Mouse (Mus musculus) MEL (cell line): Measurements from ENCODE around the gene Nedd8. TPM values are rescaled to one million over a fixed set of nuclear protein-coding genes. Genes with fewer than 3 reads are reported as not detected.
A peak's percentile ranks its signal among the peaks of the same experiment; 100 is the strongest.

Experiments
- DNase-seq: peaks from one replicate; pipeline ENCODE4 v3.0.0; 2011; ENCODE audit warnings: low read depth, low spot score
- H3K27ac ChIP-seq: 2 replicates; pipeline ENCODE4 v1.5.1; 2012; ENCODE audit warnings: low read depth, mild to moderate bottlenecking, control low read depth, low read length, moderate library complexity; ENCODE audit not compliant: control insufficient read depth
- H3K27me3 ChIP-seq, 2 experiments: fragments of 150-350 bp in 1 of 2; sonication (generic) in 1 of 2; 2 replicates each; pipeline ENCODE4 v1.6.1; 2012; ENCODE audit warnings: low read length in 2 of 2, mild to moderate bottlenecking in 2 of 2, improper control_type of control experiment in 1 of 2, moderate library complexity in 1 of 2; ENCODE audit not compliant: insufficient read depth in 2 of 2, control insufficient read depth in 1 of 2
- H3K36me3 ChIP-seq, 2 experiments: 2 replicates each; pipeline ENCODE4 v1.6.1; 2012 to 2014; ENCODE audit warnings: low read length in 2 of 2, improper control_type of control experiment in 1 of 2, inconsistent platforms in 1 of 2, mild to moderate bottlenecking in 1 of 2; ENCODE audit not compliant: insufficient read depth in 2 of 2, control insufficient read depth in 1 of 2
- H3K4me1 ChIP-seq, 2 experiments: fragments of 150-350 bp in 1 of 2; sonication (generic) in 1 of 2; 2 replicates each; pipeline ENCODE4 v1.6.1; 2012; ENCODE audit warnings: low read length in 2 of 2, improper control_type of control experiment in 1 of 2, mild to moderate bottlenecking in 1 of 2; ENCODE audit not compliant: insufficient read depth in 2 of 2, control insufficient read depth in 1 of 2
- H3K4me3 ChIP-seq, 2 experiments: fragments of 150-350 bp in 1 of 2; sonication (generic) in 1 of 2; 2 replicates each; pipeline ENCODE4 v1.5.1; 2012; ENCODE audit warnings: low read depth in 2 of 2, low read length in 2 of 2, mild to moderate bottlenecking in 2 of 2, moderate library complexity in 2 of 2, control low read depth in 1 of 2, improper control_type of control experiment in 1 of 2; ENCODE audit not compliant: control insufficient read depth in 1 of 2, insufficient read depth in 1 of 2
- H3K79me2 ChIP-seq: 2 replicates; pipeline ENCODE4 v1.6.1; 2012; ENCODE audit warnings: mild to moderate bottlenecking, low read length, moderate library complexity; ENCODE audit not compliant: control insufficient read depth, poor library complexity, insufficient read depth
- H3K9ac ChIP-seq: 2 replicates; pipeline ENCODE4 v1.6.1; 2012; ENCODE audit warnings: low read depth, mild to moderate bottlenecking, control low read depth, low read length, moderate library complexity; ENCODE audit not compliant: control insufficient read depth, poor library complexity, severe bottlenecking
- H3K9me3 ChIP-seq: fragments of 150-350 bp; sonication (generic); replicated peaks from 2 replicates; pipeline ENCODE4 v1.6.1; 2012; ENCODE audit warnings: mild to moderate bottlenecking, low read length, improper control_type of control experiment, moderate library complexity; ENCODE audit not compliant: insufficient read depth
- BHLHE40 ChIP-seq: IDR thresholded peaks from 2 replicates; pipeline ENCODE4 v1.6.1; 2012; ENCODE audit warnings: low read depth, mild to moderate bottlenecking, inconsistent platforms, low read length, improper control_type of control experiment, borderline replicate concordance
- CTCF ChIP-seq, 3 experiments: IDR thresholded peaks in 2 of 3; conservative IDR thresholded peaks in 1 of 3; 2 replicates each; pipeline ENCODE4 v1.5.1; 2011 to 2012; ENCODE audit warnings: low read length in 3 of 3, low read depth in 2 of 3, mild to moderate bottlenecking in 2 of 3, improper control_type of control experiment in 1 of 3, inconsistent platforms in 1 of 3, mixed read lengths in 1 of 3, moderate library complexity in 1 of 3; ENCODE audit not compliant: control insufficient read depth in 1 of 3, insufficient read depth in 1 of 3, poor library complexity in 1 of 3, severe bottlenecking in 1 of 3
- ELF1 ChIP-seq: IDR thresholded peaks from 2 replicates; pipeline ENCODE4 v1.6.1; 2014; ENCODE audit warnings: low read depth, mild to moderate bottlenecking, inconsistent platforms, low read length, improper control_type of control experiment, moderate library complexity
- GATA1 ChIP-seq: IDR thresholded peaks from 2 replicates; pipeline ENCODE4 v1.6.1; 2011; ENCODE audit warnings: low read depth, low read length, improper control_type of control experiment
- HCFC1 ChIP-seq: IDR thresholded peaks from 2 replicates; pipeline ENCODE4 v1.6.1; 2012; ENCODE audit warnings: low read depth, mild to moderate bottlenecking, inconsistent platforms, low read length, improper control_type of control experiment, moderate library complexity
- MAFK ChIP-seq: IDR thresholded peaks from 2 replicates; pipeline ENCODE4 v1.6.1; 2011; ENCODE audit warnings: low read depth, mild to moderate bottlenecking, low read length, improper control_type of control experiment, borderline replicate concordance
- MAZ ChIP-seq: IDR thresholded peaks from 2 replicates; pipeline ENCODE4 v1.6.1; 2012; ENCODE audit warnings: low read depth, mild to moderate bottlenecking, inconsistent platforms, low read length, improper control_type of control experiment
- MEF2A ChIP-seq: IDR thresholded peaks from 2 replicates; pipeline ENCODE4 v1.6.1; 2014; ENCODE audit warnings: low read depth, mild to moderate bottlenecking, inconsistent platforms, low read length, improper control_type of control experiment; ENCODE audit not compliant: poor library complexity, insufficient replicate concordance, severe bottlenecking; ENCODE audit errors: extremely low read depth
- POLR2A ChIP-seq, 2 experiments: IDR thresholded peaks; 2 replicates each; pipeline ENCODE4 v1.6.1; 2011 to 2012; ENCODE audit warnings: low read length in 2 of 2, mild to moderate bottlenecking in 2 of 2, control low read depth in 1 of 2, improper control_type of control experiment in 1 of 2, low read depth in 1 of 2, moderate library complexity in 1 of 2; ENCODE audit not compliant: control insufficient read depth in 1 of 2, insufficient read depth in 1 of 2, poor library complexity in 1 of 2
- POLR2AphosphoS5 ChIP-seq: IDR thresholded peaks from 2 replicates; pipeline ENCODE4 v1.6.1; 2012; ENCODE audit warnings: low read depth, borderline replicate concordance, mild to moderate bottlenecking, inconsistent platforms, low read length, moderate library complexity, mixed read lengths
- RCOR1 ChIP-seq: IDR thresholded peaks from 2 replicates; pipeline ENCODE4 v1.6.1; 2012; ENCODE audit warnings: low read depth, mild to moderate bottlenecking, inconsistent platforms, low read length, improper control_type of control experiment
- TAL1 ChIP-seq: IDR thresholded peaks from 2 replicates; pipeline ENCODE4 v1.6.1; 2012; ENCODE audit warnings: mild to moderate bottlenecking, inconsistent platforms, low read length, moderate library complexity, mixed read lengths
- USF1 ChIP-seq: IDR thresholded peaks from 2 replicates; pipeline ENCODE4 v1.6.1; 2014; ENCODE audit warnings: low read depth, mild to moderate bottlenecking, inconsistent platforms, low read length, improper control_type of control experiment, moderate library complexity
- ZC3H11A ChIP-seq: IDR thresholded peaks from 2 replicates; pipeline ENCODE4 v1.6.1; 2012; ENCODE audit warnings: low read depth, mild to moderate bottlenecking, inconsistent platforms, low read length, improper control_type of control experiment
- polyA plus RNA-seq, 2 experiments: library from polyadenylated mRNA; stranded (reverse) in 1 of 2; unstranded in 1 of 2; fragments of >175 nt in 1 of 2; fragments of >200 nt in 1 of 2; gene quantifications; 2 replicates each; pipeline versions ENCODE4 v1.2.1 to v1.2.4; 2012; ENCODE audit warnings: low replicate concordance in 2 of 2, low read depth in 1 of 2; ENCODE audit not compliant: insufficient read length in 2 of 2, insufficient read depth in 1 of 2, missing spikeins in 1 of 2
- total RNA-seq: library from RNA; depleted of rRNA; stranded (reverse); fragments of 300-350 nt; gene quantifications from 2 replicates; pipeline ENCODE4 v1.2.3, GENCODE M21; 2012

Gene Nedd8
- total and polyA plus RNA-seq, 3 experiments, result 515 to 528 TPM; not detected in 1

- 0 out of 4 replicates have a peak, but pooled peaks have one; percentile 28 to 35 for TF ChIP-seq POLR2A (IDR thresholded peaks at IDR 0.05; ENCODE audit: control insufficient read depth in 1 of 2, insufficient read depth in 1 of 2, low read depth in 1 of 2, low read length in 2 of 2, poor library complexity in 1 of 2)
- no peak for TF ChIP-seq ELF1
- TF ChIP-seq BHLHE40, result no peak
- no peak for TF ChIP-seq USF1
- peak; percentile 66; the same call in 1 of the 2 replicates for TF ChIP-seq MAZ
- no peak for TF ChIP-seq TAL1
- no peak for TF ChIP-seq POLR2AphosphoS5
- peak; percentile 22 for TF ChIP-seq HCFC1
- TF ChIP-seq RCOR1, result no peak
Measured at GRCm38 (mm10) chr14:55713007-55713728, 41.2 kb upstream of the Nedd8 start (continued).

GRCm38 (mm10) chr14:55711786-55712185, 39.9 kb upstream of the Nedd8 start:
- TF ChIP-seq CTCF (IDR thresholded peaks at IDR 0.05 in 2 of 3, conservative IDR thresholded peaks at IDR 0.05 in 1 of 3; ENCODE audit: control insufficient read depth in 1 of 3, insufficient read depth in 1 of 3, low read depth in 2 of 3, low read length in 3 of 3, poor library complexity in 1 of 3, severe bottlenecking in 1 of 3), result peak; percentile 12 to 36 (median 30); a peak in 4 of 6 replicates
- TF ChIP-seq MAFK, result no peak
- no peaks in the 10 kb centered on the region for H3K79me2 ChIP-seq
- 0 out of 4 replicates have a peak overlapping the region, but pooled peaks of 1 of the 2 experiments have one; percentile 4 for H3K4me3 ChIP-seq
- H3K9ac ChIP-seq, result no peak overlapping the region
- DNase-seq, result peak; percentile 59
- H3K27me3 ChIP-seq, result no peaks in the 10 kb centered on the region
- H3K9me3 ChIP-seq, result no peaks in the 10 kb centered on the region
- H3K4me1 ChIP-seq, result peaks cover 5 to 6% of the 10 kb centered on the region in 2 experiments
- no peak overlapping the region for H3K27ac ChIP-seq
- H3K36me3 ChIP-seq, result peaks cover 0 to 6% of the 10 kb centered on the region in 2 experiments; a peak in 2 of 4 replicates

GRCm38 (mm10) chr14:55709509-55709908, 37.6 kb upstream of the Nedd8 start:
- Histone ChIP-seq H3K4me1 (peaks cover 9 to 22% of the 10 kb centered on the region in 2 experiments), H3K27me3 (no peaks in the 10 kb centered on the region), H3K9ac (no peak overlapping the region)
- TF ChIP-seq MEF2A, result no peak
- no peak for TF ChIP-seq POLR2A (IDR thresholded peaks at IDR 0.05; ENCODE audit: control insufficient read depth in 1 of 2, insufficient read depth in 1 of 2, low read depth in 1 of 2, low read length in 2 of 2, poor library complexity in 1 of 2)
- no peak for TF ChIP-seq GATA1
- no peak for TF ChIP-seq CTCF (IDR thresholded peaks at IDR 0.05 in 2 of 3, conservative IDR thresholded peaks at IDR 0.05 in 1 of 3; ENCODE audit: control insufficient read depth in 1 of 3, insufficient read depth in 1 of 3, low read depth in 2 of 3, low read length in 3 of 3, poor library complexity in 1 of 3, severe bottlenecking in 1 of 3)
- TF ChIP-seq ZC3H11A, result no peak
- TF ChIP-seq, all 39 proteins: peak for 0
- Histone ChIP-seq H3K9me3 (no peaks in the 10 kb centered on the region), H3K4me3 (no peak overlapping the region), H3K36me3 (peaks cover 0 to 12% of the 10 kb centered on the region in 2 experiments; a peak in 2 of 4 replicates), H3K79me2 (no peaks in the 10 kb centered on the region), H3K27ac (no peak overlapping the region)
- DNase-seq, result no peak
